ENCODE assay signal across 10 mouse cellular contexts in the genomic region with DNA sequence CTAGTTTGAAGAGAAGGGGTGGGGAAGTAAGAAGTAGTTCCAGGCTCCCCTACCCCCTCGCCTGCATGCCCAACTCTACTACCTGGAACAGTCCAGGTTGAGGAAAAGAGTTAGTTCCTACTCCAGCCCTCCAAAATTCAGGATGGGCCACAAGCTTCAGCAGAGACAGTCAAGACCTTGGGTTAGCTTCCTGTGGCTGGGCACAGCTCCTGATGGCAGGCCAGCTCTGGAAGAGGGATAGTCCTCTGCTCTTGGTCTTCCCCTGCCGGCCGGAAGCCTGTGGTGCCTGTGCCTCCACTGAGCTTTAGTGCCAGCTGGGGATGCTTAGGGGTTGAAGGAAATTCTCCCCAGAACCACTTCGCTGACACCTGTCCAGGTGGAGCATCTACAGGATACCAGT. TPM values are rescaled to one million over a fixed set of nuclear protein-coding genes. Genes with fewer than 3 reads are reported as not detected.
DNase-seq lines count a peak whose midpoint lies in the region; ATAC-seq lines count a peak whose summit lies in the region.
"Had no signal": no experiment of that assay in that cellular context is flagged by ENCODE, and none has a peak within 500 bp of the region (broad histone marks: within the 10 kb centered on the region; RNA-seq: fewer than 3 reads in every experiment).

No protein-coding gene starts in this region.

- ATAC-seq in liver, embryonic 11.5 days (replicated peaks; ENCODE audit: low FRiP score) = peak; percentile 19; the same call in 1 of the 2 replicates
- ATAC-seq in forebrain, embryonic 13.5 days = 0 out of 2 replicates have a peak, but pooled peaks have one; percentile 16
- ATAC-seq in neural tube, embryonic 12.5 days (ENCODE audit: low FRiP score, low read depth) = no peak

- H3K4me1 ChIP-seq in liver, embryonic 11.5 days (replicated peaks; ENCODE audit: control insufficient read depth, insufficient read depth, low read length) = peaks cover 5% of the 10 kb centered on the region; the same call in 1 of the 2 replicates
- H3K4me1 ChIP-seq in forebrain, embryonic 13.5 days = peaks cover 6% of the 10 kb centered on the region; the same call in 1 of the 2 replicates
- peaks cover 8% of the 10 kb centered on the region for H3K4me1 ChIP-seq in limb, embryonic 10.5 days
- H3K4me1 ChIP-seq in neural tube, embryonic 12.5 days = peaks cover 6% of the 10 kb centered on the region

- H3K9me3 ChIP-seq in liver, embryonic 11.5 days (ENCODE audit: control insufficient read depth, low read length) = no peaks in the 10 kb centered on the region
- no peaks in the 10 kb centered on the region for H3K9me3 ChIP-seq in forebrain, embryonic 13.5 days (replicated peaks)
- no peaks in the 10 kb centered on the region for H3K9me3 ChIP-seq in limb, embryonic 10.5 days (replicated peaks)
- H3K9me3 ChIP-seq in neural tube, embryonic 12.5 days = no peaks in the 10 kb centered on the region

- peak overlapping the region; percentile 54 for H3K4me2 ChIP-seq in liver, embryonic 11.5 days
- H3K4me2 ChIP-seq in forebrain, embryonic 13.5 days = peak overlapping the region; percentile 49
- peak overlapping the region; percentile 51 for H3K4me2 ChIP-seq in neural tube, embryonic 12.5 days (replicated peaks)

- H3K36me3 ChIP-seq in liver, embryonic 11.5 days (ENCODE audit: control insufficient read depth, insufficient read depth, low read length) = no peaks in the 10 kb centered on the region
- no peaks in the 10 kb centered on the region for H3K36me3 ChIP-seq in forebrain, embryonic 13.5 days (ENCODE audit: poor library complexity, severe bottlenecking)
- no peaks in the 10 kb centered on the region for H3K36me3 ChIP-seq in limb, embryonic 10.5 days
- H3K36me3 ChIP-seq in neural tube, embryonic 12.5 days = no peaks in the 10 kb centered on the region

- H3K27ac ChIP-seq in liver, embryonic 11.5 days (ENCODE audit: low read depth, low read length) = no peak overlapping the region
- no peak overlapping the region for H3K27ac ChIP-seq in forebrain, embryonic 13.5 days
- H3K27ac ChIP-seq in limb, embryonic 10.5 days = peak overlapping the region; percentile 16; the same call in 1 of the 2 replicates
- H3K27ac ChIP-seq in neural tube, embryonic 12.5 days = no peak overlapping the region

- H3K27me3 ChIP-seq in liver, embryonic 11.5 days (replicated peaks; ENCODE audit: control insufficient read depth, insufficient read depth, low read length) = peaks cover 40% of the 10 kb centered on the region
- peaks cover 30% of the 10 kb centered on the region for H3K27me3 ChIP-seq in forebrain, embryonic 13.5 days
- H3K27me3 ChIP-seq in limb, embryonic 10.5 days (ENCODE audit: low read depth, poor library complexity, severe bottlenecking) = peaks cover 56% of the 10 kb centered on the region
- H3K27me3 ChIP-seq in neural tube, embryonic 12.5 days (replicated peaks) = peaks cover 25% of the 10 kb centered on the region

- H3K4me3 ChIP-seq in liver, embryonic 11.5 days (ENCODE audit: low read depth, low read length) = peak overlapping the region; percentile 28
- H3K4me3 ChIP-seq in forebrain, embryonic 13.5 days = peak overlapping the region; percentile 9; the same call in 1 of the 2 replicates
- peak overlapping the region; percentile 41 for H3K4me3 ChIP-seq in limb, embryonic 10.5 days
- H3K4me3 ChIP-seq in neural tube, embryonic 12.5 days = no peak overlapping the region

- H3K9ac ChIP-seq in liver, embryonic 11.5 days (ENCODE audit: low read depth, low read length) = no peak overlapping the region
- peak overlapping the region; percentile 9; the same call in 1 of the 2 replicates for H3K9ac ChIP-seq in forebrain, embryonic 13.5 days
- no peak overlapping the region for H3K9ac ChIP-seq in neural tube, embryonic 12.5 days

- WGBS in liver, embryonic 11.5 days = 23% methylated on average over 4 of the region's 4 CpGs
- 30% methylated on average over 4 of the region's 4 CpGs for WGBS in forebrain, embryonic 13.5 days
- 20% methylated on average over 4 of the region's 4 CpGs for WGBS in limb, embryonic 10.5 days
- WGBS in neural tube, embryonic 12.5 days = 29% methylated on average over 4 of the region's 4 CpGs

- no peak for DNase-seq in liver, embryonic 11.5 days (ENCODE audit: low spot score)
- no peak for DNase-seq in liver
- no peak for DNase-seq in limb, embryonic 10.5 days (ENCODE audit: low spot score)
- DNase-seq in thymus, postnatal 14 days = no peak
- DNase-seq in urinary bladder, postnatal 36 days (ENCODE audit: low spot score in 2 of 2) = no peak
- no peak for DNase-seq in thymus, adult 18-20 months
- DNase-seq: spleen, adult 18-20 months had no signal

RNA-seq across cellular contexts. Expression of a gene that starts 0.3 kb away (rescaled TPM):
- 0.21 TPM in 2 replicates for polyA plus RNA-seq in liver, embryonic 11.5 days (2014; fragmentation: Nextera tagmentation; extraction: Ambion mirVana)
- polyA plus RNA-seq in forebrain, embryonic 13.5 days (2015; fragmentation: Nextera tagmentation; extraction: Ambion mirVana) = 0.14 TPM in 1 of 2 replicates, not detected in the other
- polyA plus RNA-seq in limb, embryonic 10.5 days (2016; fragmentation: Nextera tagmentation; extraction: Ambion mirVana) = 0.11 and 0.20 TPM in 2 replicates
- 0.05 and 0.08 TPM in 2 replicates for polyA plus RNA-seq in neural tube, embryonic 12.5 days (2016; fragmentation: Nextera tagmentation; extraction: Ambion mirVana)
- polyA plus RNA-seq: cortical plate, adult 2 months had no signal

RNA-seq across cellular contexts. Expression of a gene that starts 9.1 kb away (rescaled TPM):
- polyA plus RNA-seq in liver, embryonic 11.5 days (2014; fragmentation: Nextera tagmentation; extraction: Ambion mirVana) = 1.0 and 1.4 TPM in 2 replicates
- 33.2 and 36.0 TPM in 2 replicates for polyA plus RNA-seq in forebrain, embryonic 13.5 days (2015; fragmentation: Nextera tagmentation; extraction: Ambion mirVana)
- polyA plus RNA-seq in limb, embryonic 10.5 days (2016; fragmentation: Nextera tagmentation; extraction: Ambion mirVana) = 1.5 and 2.2 TPM in 2 replicates
- polyA plus RNA-seq in neural tube, embryonic 12.5 days (2016; fragmentation: Nextera tagmentation; extraction: Ambion mirVana) = 40.7 and 41.6 TPM in 2 replicates

RNA-seq across cellular contexts. Expression of a gene that starts 12.2 kb away (rescaled TPM):
- polyA plus RNA-seq in liver, embryonic 11.5 days (2014; fragmentation: Nextera tagmentation; extraction: Ambion mirVana) = 11.8 and 13.9 TPM in 2 replicates
- polyA plus RNA-seq in forebrain, embryonic 13.5 days (2015; fragmentation: Nextera tagmentation; extraction: Ambion mirVana) = 24.6 and 28.6 TPM in 2 replicates
- 32.8 and 34.2 TPM in 2 replicates for polyA plus RNA-seq in limb, embryonic 10.5 days (2016; fragmentation: Nextera tagmentation; extraction: Ambion mirVana)
- 43.4 and 50.9 TPM in 2 replicates for polyA plus RNA-seq in neural tube, embryonic 12.5 days (2016; fragmentation: Nextera tagmentation; extraction: Ambion mirVana)

RNA-seq across cellular contexts. Expression of a gene that starts 12.3 kb away (rescaled TPM):
- 0.21 and 0.74 TPM in 2 replicates for polyA plus RNA-seq in liver, embryonic 11.5 days (2014; fragmentation: Nextera tagmentation; extraction: Ambion mirVana)
- 0.93 and 1.1 TPM in 2 replicates for polyA plus RNA-seq in forebrain, embryonic 13.5 days (2015; fragmentation: Nextera tagmentation; extraction: Ambion mirVana)
- polyA plus RNA-seq in limb, embryonic 10.5 days (2016; fragmentation: Nextera tagmentation; extraction: Ambion mirVana) = 0.85 and 1.6 TPM in 2 replicates
- polyA plus RNA-seq in neural tube, embryonic 12.5 days (2016; fragmentation: Nextera tagmentation; extraction: Ambion mirVana) = 1.2 and 1.5 TPM in 2 replicates

RNA-seq across cellular contexts. Expression of a gene that starts 21.7 kb away (rescaled TPM):
- polyA plus RNA-seq in liver, embryonic 11.5 days (2014; fragmentation: Nextera tagmentation; extraction: Ambion mirVana) = 1.5 and 1.7 TPM in 2 replicates
- polyA plus RNA-seq in forebrain, embryonic 13.5 days (2015; fragmentation: Nextera tagmentation; extraction: Ambion mirVana) = 4.1 and 5.6 TPM in 2 replicates
- polyA plus RNA-seq in limb, embryonic 10.5 days (2016; fragmentation: Nextera tagmentation; extraction: Ambion mirVana) = 2.8 and 3.3 TPM in 2 replicates
- polyA plus RNA-seq in neural tube, embryonic 12.5 days (2016; fragmentation: Nextera tagmentation; extraction: Ambion mirVana) = 5.4 and 8.1 TPM in 2 replicates

Comparison
In these comparisons a context has a peak if more than half of its experiments do, and no peak if none do; other contexts are left out.
1. RNA of a gene that starts 9.1 kb away (polyA plus RNA-seq): 40.7 to 41.6 TPM in neural tube, embryonic 12.5 days and 33.2 to 36.0 TPM in forebrain, embryonic 13.5 days; 1.5 to 2.2 TPM in limb, embryonic 10.5 days and 1.0 to 1.4 TPM in liver, embryonic 11.5 days; every median in the first group is over 10 times any median in the second.
2. Peak in every context shown above with its lines, with median percentiles within 50 percentile points of each other: H3K4me2 ChIP-seq.